Mouse (Mus musculus) kidney, postnatal 14 days (tissue): Measurements from ENCODE around the gene Gpc4.
A peak's percentile ranks its signal among the peaks of the same experiment; 100 is the strongest.

Source experiments
- DNase-seq: peaks from one replicate; pipeline ENCODE4 v3.0.0; 2022; ENCODE audit warnings: mixed read lengths

Gene Gpc4

DNA sequence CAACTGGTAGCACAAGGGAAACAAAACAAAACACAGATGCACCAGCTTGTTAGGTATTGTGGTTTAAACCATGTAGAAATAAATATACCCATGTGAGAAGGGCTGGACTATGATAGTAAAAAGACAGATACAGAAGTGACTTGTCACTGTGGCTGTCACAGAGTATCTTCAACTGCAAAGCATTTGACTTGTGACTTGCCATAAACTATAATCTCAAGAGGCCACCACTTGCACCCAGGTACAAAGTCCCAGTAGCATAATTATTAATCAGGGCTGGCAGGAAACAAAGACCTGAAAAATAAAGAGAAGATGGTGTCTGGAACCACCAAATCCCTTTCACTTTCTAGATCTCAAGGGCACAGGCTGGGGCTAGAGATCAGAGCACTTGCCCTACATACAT is 19.5 kb downstream of the Gpc4 start:
- DNase-seq = no peak

DNA sequence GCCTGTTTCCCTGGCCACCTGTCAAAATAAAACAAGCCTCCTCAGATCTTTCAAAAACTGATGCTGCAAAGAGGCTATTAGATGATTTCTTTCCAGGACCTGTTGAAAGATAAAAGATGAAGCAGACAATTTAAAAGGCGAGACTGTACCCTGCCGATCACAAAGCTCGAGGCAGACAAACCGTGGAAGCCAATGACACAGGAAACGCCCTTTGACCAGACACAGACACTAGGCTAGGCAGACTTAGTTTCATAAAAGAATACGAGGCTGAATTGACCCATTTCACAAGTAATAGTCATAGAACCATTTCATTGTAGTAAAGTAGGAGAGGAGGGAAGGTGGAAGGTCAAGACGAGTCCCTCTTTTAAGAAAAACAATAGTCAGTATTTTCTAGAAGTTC is 20.6 kb downstream of the Gpc4 start:
- DNase-seq = no peak

DNA sequence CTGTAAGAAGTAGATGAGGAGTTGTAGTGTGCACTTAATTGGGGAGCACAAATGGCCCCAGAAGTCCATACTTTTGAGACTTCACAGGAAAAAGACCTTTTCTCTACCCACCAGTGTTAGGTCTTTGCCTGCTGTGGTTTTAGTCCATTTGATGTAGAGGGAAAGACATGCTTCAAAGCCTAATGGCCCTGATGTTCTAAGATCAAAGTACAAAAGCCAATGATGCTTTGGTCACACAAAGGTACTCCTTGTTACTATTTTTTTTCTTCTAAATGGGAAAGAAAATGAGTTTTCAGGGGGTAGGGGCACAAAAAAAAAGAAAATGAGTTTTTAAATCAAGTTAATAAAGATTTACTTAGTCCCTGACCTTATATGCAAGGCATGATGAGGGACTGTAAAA is 24.7 kb downstream of the Gpc4 start:
- no peak for DNase-seq

DNA sequence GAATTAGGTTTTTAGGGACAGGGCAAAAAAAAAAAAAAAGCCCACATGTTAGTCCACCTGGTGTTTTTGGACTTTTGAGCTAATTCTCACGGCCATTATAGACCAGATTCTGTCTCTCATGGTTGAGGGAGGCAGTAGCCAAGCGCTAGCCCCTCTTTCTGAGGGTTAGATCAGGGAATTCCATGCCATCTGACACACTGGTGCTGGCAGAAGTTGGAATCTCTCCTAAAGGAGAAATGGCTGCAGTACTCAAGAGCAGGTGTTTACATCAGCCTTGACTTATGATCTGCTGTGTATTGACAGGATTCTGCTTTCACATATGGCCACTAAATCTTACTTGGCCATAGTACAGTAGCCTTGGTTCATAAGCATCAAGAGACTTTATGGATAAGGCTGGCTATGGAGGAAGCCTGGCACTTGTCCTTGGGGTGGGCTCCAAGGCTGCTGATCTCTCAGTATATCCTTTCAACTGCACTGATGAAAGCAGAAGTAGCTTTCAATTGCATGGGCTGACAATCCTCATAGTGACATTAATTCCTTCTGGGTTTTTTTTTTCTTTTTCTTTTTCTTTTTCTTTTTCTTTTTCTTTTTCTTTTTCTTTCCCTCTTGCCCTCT is 26.5 kb downstream of the Gpc4 start:
- no peak for DNase-seq

DNA sequence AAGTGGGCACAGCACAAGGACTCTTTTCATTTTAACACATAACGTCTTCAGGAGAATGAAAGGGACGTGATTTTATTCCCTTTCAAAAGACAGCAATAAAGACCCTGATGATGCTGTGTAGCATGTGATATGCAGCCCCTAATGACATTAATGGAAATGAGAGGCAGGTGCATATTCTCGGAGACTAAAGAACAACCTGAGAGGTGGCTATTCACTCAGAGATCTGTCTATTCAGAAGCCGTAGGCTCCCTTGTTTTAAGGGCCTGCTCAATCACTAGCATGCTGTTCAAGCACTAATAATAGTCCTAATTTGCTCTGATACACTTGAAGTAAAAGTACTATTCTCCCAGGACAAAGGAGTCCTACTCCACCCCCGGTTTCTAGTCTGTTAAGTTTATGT is 27.0 kb downstream of the Gpc4 start:
- no peak for DNase-seq

DNA sequence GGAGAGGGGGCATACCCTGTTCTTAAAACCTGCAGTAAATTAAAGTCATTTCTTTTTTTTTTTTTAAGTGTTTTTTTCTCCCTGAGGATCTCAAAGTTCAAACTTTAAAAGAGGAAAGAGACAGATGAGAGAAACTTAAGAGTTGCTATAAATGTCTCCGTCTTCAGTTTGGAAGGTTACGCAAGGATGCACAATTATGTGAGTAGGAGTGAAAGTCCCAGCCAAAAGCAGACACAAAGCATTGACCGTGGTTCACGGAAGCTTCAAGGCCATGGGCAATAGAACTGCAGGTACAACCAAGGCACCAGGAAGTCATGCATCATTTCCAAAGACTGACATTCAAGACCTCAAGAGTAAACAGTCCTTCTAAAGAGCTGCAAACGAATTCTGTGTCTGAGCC is 28.5 kb downstream of the Gpc4 start:
- no peak for DNase-seq

DNA sequence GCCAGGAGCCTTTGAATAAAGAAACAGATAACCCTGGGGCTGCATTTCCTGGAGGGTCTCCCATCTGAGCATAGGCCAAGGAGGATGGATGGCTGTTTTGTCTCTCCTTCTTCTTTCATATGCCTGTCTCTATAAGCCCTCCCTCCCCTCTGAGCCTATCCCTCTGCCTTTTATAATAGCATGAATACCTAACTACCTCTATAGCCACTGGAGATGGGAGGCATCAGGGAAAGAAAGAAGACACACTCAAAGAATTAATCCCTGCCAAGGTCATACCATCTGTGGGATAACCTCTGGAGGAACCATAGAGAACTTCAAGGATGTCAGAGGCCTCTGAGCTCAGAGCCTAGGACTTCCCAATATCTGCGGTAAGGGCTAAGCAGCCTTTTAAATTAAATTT is 35.4 kb downstream of the Gpc4 start:
- no peak for DNase-seq

DNA sequence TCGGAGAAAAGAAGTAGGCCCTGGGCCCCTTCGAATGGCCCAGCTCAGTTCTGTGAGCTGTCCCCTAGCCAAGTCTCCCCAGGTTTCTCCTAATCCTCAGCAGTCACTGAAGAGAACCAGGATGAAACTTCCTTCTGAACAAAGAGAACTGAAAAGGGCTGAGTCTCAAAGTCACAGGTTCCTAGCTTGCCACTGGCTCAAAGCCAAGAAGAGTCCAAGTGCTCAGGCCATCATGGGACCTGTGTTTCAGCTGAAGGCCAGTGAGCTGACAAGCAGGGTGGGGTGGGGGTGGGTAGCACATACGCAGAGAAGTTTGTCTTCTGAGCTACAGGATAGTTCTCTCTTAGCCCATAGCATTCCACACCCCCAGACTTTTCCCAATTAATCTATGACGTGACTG is 36.3 kb downstream of the Gpc4 start:
- peak; percentile 65 for DNase-seq

DNA sequence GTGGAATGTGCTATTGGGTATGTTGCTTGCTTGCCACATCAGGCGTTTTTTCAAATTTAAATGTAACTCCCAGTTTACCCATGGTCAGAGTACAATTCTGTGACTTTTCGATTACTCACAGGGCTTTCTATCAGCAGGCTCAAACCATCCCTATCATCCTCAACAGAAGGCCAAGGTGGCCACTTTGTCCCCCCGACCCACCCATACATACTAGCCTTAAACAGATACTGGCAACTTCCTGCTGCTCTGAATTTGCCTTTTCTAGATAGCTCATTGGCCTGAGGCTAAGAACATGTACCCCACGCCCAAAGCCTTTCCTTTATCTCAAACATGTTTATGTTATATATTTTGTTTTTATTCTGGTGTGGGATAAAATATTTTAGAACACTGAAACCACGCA is 51.4 kb downstream of the Gpc4 start:
- DNase-seq = no peak

DNA sequence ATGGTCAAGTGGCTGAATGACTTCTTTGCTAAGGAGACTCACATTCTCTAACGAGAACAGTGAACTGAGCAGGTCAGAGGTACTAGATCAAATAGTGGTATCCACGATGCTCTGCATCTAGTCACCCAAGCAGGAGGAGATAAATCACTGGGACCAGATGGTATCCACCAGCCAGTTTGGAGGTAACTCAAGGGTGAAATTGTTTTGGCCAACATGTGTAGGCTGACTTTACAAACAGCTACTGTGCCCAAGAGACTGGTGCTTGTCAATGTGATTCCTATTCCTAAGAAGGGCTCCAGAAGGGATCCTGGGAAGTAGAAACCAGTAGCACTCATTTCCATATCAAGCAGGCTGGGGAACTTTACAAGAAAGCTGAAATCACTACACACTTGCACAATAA is 55.4 kb downstream of the Gpc4 start:
- no peak for DNase-seq

DNA sequence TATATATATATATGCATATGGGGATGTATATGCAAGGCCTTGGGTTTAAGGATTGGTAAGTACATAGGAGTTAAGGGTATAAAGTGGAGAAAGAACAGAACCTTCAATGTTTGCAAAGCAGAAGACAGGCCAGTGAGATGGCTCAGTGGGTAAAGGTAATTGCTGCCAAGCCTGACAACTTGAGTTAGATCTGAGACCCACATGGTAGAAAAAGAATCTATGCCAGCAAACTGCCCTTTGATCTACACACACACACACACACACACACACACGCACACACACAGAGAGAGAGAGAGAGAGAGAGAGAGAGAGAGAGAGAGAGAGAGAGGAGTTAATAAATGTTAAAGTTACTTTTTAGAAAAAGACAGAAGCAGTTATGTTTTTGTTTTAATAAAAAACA is 56.1 kb downstream of the Gpc4 start:
- DNase-seq = peak; percentile 28

DNA sequence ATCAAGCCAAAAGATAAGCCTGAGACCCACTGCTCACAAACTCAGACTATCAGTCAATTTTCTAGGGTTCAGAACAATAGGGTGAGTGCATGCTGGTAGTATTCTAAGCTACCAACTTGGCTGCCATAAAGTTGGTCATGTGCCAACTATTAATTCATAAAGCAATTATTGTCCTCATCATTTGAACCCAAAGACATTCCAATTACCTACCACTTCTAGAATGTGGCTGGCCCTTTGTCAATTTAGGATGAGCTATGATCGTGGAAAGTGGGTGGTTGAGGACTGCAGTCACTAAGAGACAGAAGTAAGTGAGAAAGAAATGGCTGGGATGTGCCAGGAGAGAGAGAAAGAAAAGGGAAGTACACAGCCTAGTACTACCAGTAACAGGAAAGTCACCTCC is 61.3 kb downstream of the Gpc4 start:
- no peak for DNase-seq

DNA sequence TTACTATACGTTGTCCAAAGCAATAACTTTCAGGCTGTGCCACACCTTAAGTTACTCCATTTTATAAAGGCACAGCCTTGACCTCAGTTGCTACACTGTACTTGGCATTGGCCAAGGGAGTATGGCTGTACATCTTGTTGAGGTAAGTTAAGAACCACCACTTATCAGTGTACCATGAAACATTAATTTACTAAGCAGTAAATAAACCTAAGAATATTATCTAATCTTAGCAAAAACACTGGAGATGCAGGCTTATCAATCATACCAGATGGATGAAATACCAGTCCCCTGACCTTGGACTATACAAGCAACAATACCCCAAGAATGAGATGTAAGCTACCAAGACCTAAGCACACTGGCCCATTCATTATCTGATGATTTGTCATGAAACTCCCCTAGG is 63.1 kb downstream of the Gpc4 start:
- DNase-seq = no peak

DNA sequence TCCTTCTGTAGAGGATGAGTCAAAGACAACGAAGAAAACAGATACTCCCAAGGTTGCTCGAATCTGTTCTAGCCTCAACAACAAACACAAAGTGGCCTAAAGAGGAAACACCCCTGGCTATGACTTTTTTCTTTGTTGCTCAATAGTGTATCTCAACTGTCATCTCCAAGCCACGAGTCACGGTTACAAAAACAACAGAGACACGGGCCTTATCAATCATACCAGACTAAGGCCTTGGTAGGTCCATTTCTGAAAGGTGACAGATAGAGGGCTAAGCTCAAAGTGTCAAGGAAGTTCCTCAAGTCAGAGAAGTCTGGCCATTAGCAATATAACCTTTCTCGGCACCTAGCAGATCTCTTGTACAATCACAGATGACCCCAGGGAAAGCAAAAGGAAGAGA is 63.6 kb downstream of the Gpc4 start:
- DNase-seq = no peak

DNA sequence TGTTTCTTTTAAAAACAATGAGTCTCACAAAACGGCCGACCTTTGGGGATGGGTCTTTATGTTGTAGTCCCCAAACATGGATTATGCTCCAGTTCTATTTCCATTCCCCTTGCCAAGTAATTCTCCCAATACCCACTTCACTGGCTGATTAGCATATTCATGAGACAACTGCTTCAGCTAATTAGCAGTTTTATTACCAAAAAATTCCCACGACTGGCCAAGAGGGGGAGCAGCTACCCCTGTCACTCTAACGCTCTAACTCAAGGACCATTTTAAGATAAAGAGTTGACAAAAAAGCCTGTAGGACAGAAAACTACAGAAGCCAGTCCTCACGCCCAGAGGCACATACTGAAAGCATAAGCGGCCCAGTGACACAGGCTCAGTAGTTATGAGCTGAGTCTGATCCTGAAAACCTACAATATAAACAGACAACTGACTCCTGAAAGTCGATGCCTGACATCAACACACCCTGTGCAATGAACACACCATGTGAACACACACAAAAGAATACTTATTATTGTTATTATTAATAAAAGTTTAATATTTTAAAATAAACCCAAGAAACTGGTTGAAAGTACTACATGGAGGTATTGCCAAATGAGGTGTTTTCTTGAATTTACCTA is 77.2 kb downstream of the Gpc4 start:
- peak; percentile 48 for DNase-seq

DNA sequence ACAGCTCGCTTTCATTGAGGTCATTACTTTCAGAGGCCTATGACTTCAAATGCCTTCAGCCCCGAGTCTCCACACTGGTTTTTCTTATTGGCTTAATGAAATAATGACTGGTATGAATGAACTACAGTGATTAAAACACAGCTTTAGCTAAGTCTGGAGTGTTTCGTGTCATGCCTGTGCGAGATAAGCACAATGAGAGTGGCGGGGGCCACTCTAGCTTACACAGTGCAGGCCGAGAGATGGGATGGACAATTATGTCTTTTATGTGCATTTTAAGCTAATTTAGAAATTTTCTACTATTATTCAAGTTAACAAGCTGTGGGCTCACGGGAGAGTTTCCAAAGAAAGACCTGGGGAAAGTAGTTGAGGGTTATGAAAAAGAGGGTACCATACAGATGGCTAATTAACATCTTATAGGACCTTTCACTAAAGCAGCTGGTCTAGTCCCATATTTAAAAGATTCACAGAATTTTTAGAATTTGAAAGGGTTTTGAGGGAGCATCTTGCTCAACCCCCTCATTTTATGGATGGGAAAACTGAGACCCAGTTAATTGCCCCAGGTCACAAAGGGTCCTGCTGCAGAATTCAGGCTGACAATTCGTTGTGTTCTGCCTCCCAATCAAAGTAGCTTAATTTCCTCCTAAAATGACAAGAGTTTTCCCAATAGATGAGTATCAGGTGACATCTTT is 78.0 kb downstream of the Gpc4 start:
- no peak for DNase-seq

DNA sequence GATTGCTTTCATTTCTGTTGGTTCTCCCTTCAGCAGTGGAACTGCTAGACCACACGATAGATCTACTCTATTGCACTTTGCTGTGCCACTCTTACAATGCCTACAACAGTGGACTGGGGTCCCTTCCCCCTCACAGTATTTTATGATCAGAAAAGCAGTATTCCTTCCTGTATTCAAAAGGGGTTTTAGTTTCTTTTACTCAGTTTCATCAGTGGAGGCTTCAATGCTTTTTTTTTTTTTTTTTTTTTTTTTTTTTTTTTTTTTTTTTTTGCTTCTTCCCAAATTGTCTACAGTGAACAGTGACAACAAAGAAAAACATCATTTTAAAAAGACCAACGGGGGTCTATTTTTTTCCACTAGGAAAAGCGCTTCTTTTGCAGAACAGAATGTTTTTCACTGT is 81.5 kb downstream of the Gpc4 start:
- no peak for DNase-seq

DNA sequence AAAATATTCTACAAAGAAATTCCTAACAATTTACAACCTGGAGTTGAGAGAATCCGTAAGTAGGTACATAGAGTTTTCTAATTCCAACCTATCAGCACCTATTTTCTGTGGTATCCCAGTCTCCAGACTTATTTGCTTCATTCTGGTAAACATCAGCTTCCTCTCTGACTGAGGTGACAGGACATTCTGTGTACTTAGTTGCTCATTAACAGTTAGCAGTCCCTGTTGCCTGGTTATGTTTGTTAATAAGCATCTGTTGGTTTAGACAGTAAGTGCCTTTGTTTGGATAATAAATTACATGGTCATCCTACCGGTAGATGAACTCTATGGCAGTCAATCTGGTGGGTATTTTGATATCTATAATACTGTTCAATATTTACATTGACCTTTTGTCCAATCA is 92.6 kb downstream of the Gpc4 start:
- DNase-seq = peak; percentile 13

DNA sequence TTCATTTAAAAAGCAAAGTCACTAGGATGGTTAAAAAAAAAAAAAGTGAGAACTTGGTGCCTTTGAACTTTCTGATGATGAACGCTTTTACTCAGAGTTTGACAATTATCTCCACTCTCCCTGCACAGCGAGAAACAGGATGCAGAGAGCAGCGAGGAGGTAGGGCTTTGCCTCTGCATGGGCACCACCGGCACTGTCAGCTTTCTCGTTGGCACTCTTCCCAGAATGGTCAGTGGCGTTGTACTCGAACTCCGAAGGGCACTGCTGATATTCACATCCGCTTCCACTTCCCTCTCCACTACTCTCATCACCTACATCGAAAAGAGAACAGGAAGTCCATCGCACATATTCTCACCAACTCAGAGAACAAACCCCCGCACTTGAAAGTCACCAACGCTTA is 111.6 kb downstream of the Gpc4 start:
- peak; percentile 20 for DNase-seq

DNA sequence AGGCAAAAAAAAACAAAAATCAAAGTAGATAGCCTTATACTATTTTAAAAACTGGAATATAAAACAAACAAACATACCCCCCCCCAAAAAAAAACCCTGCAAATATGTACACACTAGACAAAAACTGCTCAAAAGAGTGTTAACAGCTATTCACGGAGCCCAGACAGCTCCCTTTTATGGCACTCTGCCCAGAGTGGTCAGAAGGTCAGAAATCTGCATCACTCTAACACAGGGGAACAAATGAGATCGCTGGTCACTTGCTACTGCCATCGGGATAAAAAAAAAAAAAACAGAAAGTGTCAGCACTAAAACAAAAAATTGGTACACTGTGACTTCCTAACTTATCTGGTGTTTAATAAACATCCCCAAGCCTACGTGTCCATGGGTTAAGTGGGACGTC is 113.0 kb downstream of the Gpc4 start:
- peak; percentile 69 for DNase-seq

DNA sequence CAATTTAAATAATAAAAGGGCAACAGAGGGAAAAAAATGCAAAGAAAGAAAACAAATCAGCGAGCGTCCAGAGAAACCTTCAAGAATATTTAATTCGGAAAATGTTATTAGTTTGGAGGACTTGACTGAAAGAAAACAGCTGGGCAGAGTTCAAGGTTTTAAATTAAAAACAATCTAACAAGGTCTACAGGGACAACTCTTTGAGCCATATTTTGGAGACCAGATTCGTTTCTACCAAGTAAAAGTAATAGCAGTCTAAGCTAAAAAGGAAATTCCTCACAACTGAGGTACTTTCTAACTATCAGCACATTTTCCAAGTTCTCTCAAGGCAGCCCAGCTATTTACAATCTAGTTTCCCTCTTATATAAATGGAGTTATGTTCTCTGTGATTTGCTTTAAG is 114.1 kb downstream of the Gpc4 start:
- DNase-seq = no peak

DNA sequence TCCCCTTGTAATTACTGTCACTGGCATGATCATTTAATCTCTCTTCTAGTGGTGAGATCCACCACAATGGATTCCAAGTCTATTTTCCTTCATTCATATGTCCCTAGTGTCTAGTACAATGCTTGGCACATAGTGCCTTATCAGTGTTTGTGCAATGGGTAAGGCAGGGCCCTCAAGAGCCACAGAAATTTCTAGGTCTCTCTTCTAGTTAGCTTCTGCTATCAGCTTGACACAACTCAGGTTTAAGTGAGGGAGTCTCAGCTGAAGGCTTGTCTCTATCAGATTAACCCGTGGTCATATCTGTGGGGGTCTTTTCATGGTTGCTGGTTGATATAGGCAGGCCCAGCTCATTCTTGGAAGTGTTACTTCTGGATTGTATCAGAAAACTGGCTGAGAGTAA is 125.2 kb downstream of the Gpc4 start:
- DNase-seq = no peak

DNA sequence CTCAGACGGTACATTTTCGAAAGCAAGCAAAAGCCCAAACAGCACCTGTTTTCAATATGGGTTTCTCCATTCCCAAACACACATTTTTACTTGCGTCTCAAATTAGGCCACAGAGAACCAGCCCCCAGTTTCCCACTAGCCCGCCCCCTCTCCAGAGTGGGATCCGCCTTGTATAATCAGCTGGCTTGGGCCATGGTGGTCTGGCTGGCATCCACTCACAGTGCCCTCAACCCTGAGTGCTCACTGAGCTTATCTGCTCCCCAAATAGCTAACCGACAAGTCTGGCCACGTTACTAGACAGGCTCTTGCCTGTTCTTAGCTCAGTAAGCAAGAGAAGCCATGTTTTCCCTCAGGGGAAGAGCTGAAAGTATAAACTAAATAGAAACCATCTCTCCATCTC is 134.9 kb downstream of the Gpc4 start:
- no peak for DNase-seq

DNA sequence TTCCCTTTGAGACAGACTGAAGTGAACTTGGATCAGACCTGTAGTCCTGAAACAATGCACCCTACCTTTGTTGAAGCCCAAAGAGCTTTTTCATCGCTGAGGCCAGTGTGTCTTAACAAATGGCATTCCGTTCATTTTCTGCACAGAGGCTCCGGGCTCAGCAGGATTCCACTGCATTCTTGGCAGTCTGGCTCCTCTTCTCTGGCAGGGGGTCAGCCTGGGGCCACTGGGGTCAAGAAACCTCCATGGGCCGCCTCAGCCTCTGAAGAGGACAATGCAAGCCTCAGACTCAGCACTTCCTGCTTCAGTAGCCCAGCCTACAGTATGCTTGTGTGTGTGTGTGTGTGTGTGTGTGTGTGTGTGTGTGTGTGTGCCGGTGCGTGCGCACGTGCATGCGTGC is 147.4 kb downstream of the Gpc4 start:
- peak; percentile 50 for DNase-seq
